Mouse (Mus musculus): ENCODE data around the gene Mt4.
A peak's percentile ranks its signal among the peaks of the same experiment; 100 is the strongest.

The Mt4 gene

GRCm38 (mm10) chr8:94178857-94179712 lies 42.1 kb downstream of the Mt4 start, which contains the start of gene Mt1:
TSS of gene Mt1 (plus strand) at chr8:94179082.
- peak; percentile 80 for DNase-seq (ENCODE audit: low read depth, low spot score)

GRCm38 (mm10) chr8:94179713-94180560 lies 42.9 kb downstream of the Mt4 start:
- peak; percentile 21 for DNase-seq (ENCODE audit: low read depth, low spot score)

GRCm38 (mm10) chr8:94180561-94180908 lies 43.5 kb downstream of the Mt4 start:
- DNase-seq (ENCODE audit: low read depth, low spot score): no peak

GRCm38 (mm10) chr8:94182055-94182929 lies 45.3 kb downstream of the Mt4 start:
- no peak for DNase-seq (ENCODE audit: low read depth, low spot score)

- DNase-seq (ENCODE audit: low read depth, low spot score): peak; percentile 90
Measured at GRCm38 (mm10) chr8:94183117-94183516, 46.1 kb downstream of the Mt4 start.

GRCm38 (mm10) chr8:94184357-94184843 lies 47.4 kb downstream of the Mt4 start:
- DNase-seq (ENCODE audit: low read depth, low spot score): no peak

GRCm38 (mm10) chr8:94185791-94186190 lies 48.8 kb downstream of the Mt4 start:
- DNase-seq (ENCODE audit: low read depth, low spot score): no peak

- DNase-seq (ENCODE audit: low read depth, low spot score): peak; percentile 78
Measured at GRCm38 (mm10) chr8:94186542-94186941, 49.5 kb downstream of the Mt4 start.

GRCm38 (mm10) chr8:94187290-94188002 lies 50.4 kb downstream of the Mt4 start:
- DNase-seq (ENCODE audit: low read depth, low spot score): no peak

All from CD4-positive, CD25-positive, alpha-beta regulatory T cell, adult 2 months (primary cell).